ENCODE assay signal across 8 mouse cellular contexts in genomic region chr5:36620409-36621057, GRCm38 (mm10). TPM values are rescaled to one million over a fixed set of nuclear protein-coding genes. Genes with fewer than 3 reads are reported as not detected.
DNase-seq lines count a peak whose midpoint lies in the region; TF ChIP-seq lines count a peak whose summit lies in the region.
"Had no signal": no experiment of that assay in that cellular context is flagged by ENCODE, and none has a peak within 500 bp of the region (broad histone marks: within the 10 kb centered on the region; RNA-seq: fewer than 3 reads in every experiment).

No protein-coding gene starts in this region.

- H3K27ac ChIP-seq in left cerebral cortex, adult 2 months: peak overlapping the region; percentile 85
- no peak overlapping the region for H3K27ac ChIP-seq in hindbrain, embryonic 10.5 days

- no peak overlapping the region for H3ac ChIP-seq in myocyte (ENCODE audit: control insufficient read depth, insufficient read length)

- no peaks in the 10 kb centered on the region for H3K27me3 ChIP-seq in myocyte (ENCODE audit: control insufficient read depth, insufficient read depth, insufficient read length)
- no peaks in the 10 kb centered on the region for H3K27me3 ChIP-seq in hindbrain, embryonic 10.5 days (ENCODE audit: insufficient read depth, poor library complexity, severe bottlenecking)

- peaks cover 33% of the 10 kb centered on the region for H3K36me3 ChIP-seq in myocyte (ENCODE audit: control insufficient read depth, insufficient read depth)
- H3K36me3 ChIP-seq in hindbrain, embryonic 10.5 days: peaks cover 54% of the 10 kb centered on the region

- intact Hi-C loops in left cerebral cortex, adult 2 months (cut with DNase I): no loop called here
- intact Hi-C loops in left cerebral cortex, postnatal 36 days (cut with DNase I): no loop called here

- TF ChIP-seq CTCF in left cerebral cortex, adult 2 months (IDR thresholded peaks at IDR 0.05): no peak

- TF ChIP-seq POLR2A in myocyte (IDR thresholded peaks at IDR 0.05; ENCODE audit: insufficient read length, low read depth): no peak

- no peak for DNase-seq in left cerebral cortex, adult 2 months (ENCODE audit: extremely low spot score in 1 of 2, low spot score in 2 of 2)
- no peak for DNase-seq in left cerebral cortex, postnatal 36 days (ENCODE audit: low spot score in 2 of 2)
- DNase-seq in c-Kit-negative CD71-positive TER-119-positive erythroid progenitor cells, embryonic 14.5 days (ENCODE audit: low read depth, low spot score): peak; percentile 72
- peak; percentile 17 for DNase-seq in heart, postnatal 4 days
- DNase-seq in hindbrain, embryonic 10.5 days (ENCODE audit: low spot score): no peak
- no peak for DNase-seq in left cerebral cortex, adult 18-20 months (ENCODE audit: low spot score in 2 of 2)
- DNase-seq: right cerebral cortex, postnatal 25 days had no signal

- H3K4me3 ChIP-seq in left cerebral cortex, adult 2 months: no peak overlapping the region
- H3K4me3 ChIP-seq in myocyte: no peak overlapping the region
- no peak overlapping the region for H3K4me3 ChIP-seq in hindbrain, embryonic 10.5 days

- H3K4me1 ChIP-seq in hindbrain, embryonic 10.5 days (replicated peaks): no peaks in the 10 kb centered on the region

- WGBS in hindbrain, embryonic 10.5 days: 92% methylated on average over 8 of the region's 8 CpGs

- H3K4me2 ChIP-seq in myocyte (ENCODE audit: low read depth): peak overlapping the region; percentile 66

- H3K9me3 ChIP-seq in hindbrain, embryonic 10.5 days: no peaks in the 10 kb centered on the region

- peaks cover 37% of the 10 kb centered on the region for H3K79me2 ChIP-seq in myocyte (ENCODE audit: control insufficient read depth, insufficient read depth)

TF ChIP-seq in myocyte, 11 proteins besides CTCF, POLR2A, EP300 and RAD21:
- TF ChIP-seq TCF3 (IDR thresholded peaks at IDR 0.05; ENCODE audit: insufficient read length, low read depth): no peak
- TF ChIP-seq MAX (IDR thresholded peaks at IDR 0.05; ENCODE audit: low read depth): no peak
- no peak for TF ChIP-seq USF1 (IDR thresholded peaks at IDR 0.05; ENCODE audit: low read depth)
- no peak for TF ChIP-seq MYOG (IDR thresholded peaks at IDR 0.05; ENCODE audit: control insufficient read depth in 1 of 3, insufficient read depth in 1 of 3, insufficient read length in 2 of 3, low read depth in 2 of 3)
- TF ChIP-seq TCF12 (IDR thresholded peaks at IDR 0.05; ENCODE audit: insufficient read depth, poor library complexity, severe bottlenecking): no peak
- no peak for TF ChIP-seq E2F4 (IDR thresholded peaks at IDR 0.05; ENCODE audit: insufficient read depth)
- no peak for TF ChIP-seq POLR2AphosphoS2 (IDR thresholded peaks at IDR 0.05; ENCODE audit: insufficient read length, low read depth)
- no peak for TF ChIP-seq MYOD1 (IDR thresholded peaks at IDR 0.05; ENCODE audit: control insufficient read depth in 1 of 3, insufficient read length in 2 of 3, low read depth in 2 of 3)
- no peak for TF ChIP-seq SRF (IDR thresholded peaks at IDR 0.05; ENCODE audit: control insufficient read depth, insufficient read length, low read depth)

RNA-seq across cellular contexts. Expression of gene Tbc1d14, which starts 27.5 kb away (rescaled TPM):
- total RNA-seq in left cerebral cortex, adult 2 months (2021): 10 to 100 TPM; 82.0 to 82.4 TPM
- 10 to 100 TPM; 73.1 to 79.2 TPM for total RNA-seq in left cerebral cortex, postnatal 36 days (2021)
- 10 to 100 TPM; 20.6 to 22.6 TPM for total RNA-seq in heart, postnatal 4 days (2021)
- 7.8 TPM for polyA plus RNA-seq in myocyte (2012; fragmentation: generic; extraction: Trizol)
- 37.1 and 44.4 TPM in 2 replicates for polyA plus RNA-seq in hindbrain, embryonic 10.5 days (2016; fragmentation: Nextera tagmentation; extraction: Ambion mirVana)
- total RNA-seq in left cerebral cortex, adult 18-20 months (2021): 10 to 100 TPM; 71.6 to 73.0 TPM

Comparison
In these comparisons a context has a peak if more than half of its experiments do, and no peak if none do; other contexts are left out.
1. DNase-seq: peak in c-Kit-negative CD71-positive TER-119-positive erythroid progenitor cells, embryonic 14.5 days (single experiment) and heart, postnatal 4 days (single experiment); none in left cerebral cortex, adult 2 months (0 of 2), left cerebral cortex, postnatal 36 days (0 of 2), hindbrain, embryonic 10.5 days (single experiment) and left cerebral cortex, adult 18-20 months (0 of 2).